Mouse (Mus musculus) brain, embryonic 14.5 days (tissue): ENCODE data around the gene Uck2.

Experiments used
- CTCF ChIP-seq: fragments of 200-500 bp; IDR thresholded peaks from 2 replicates; pipeline ENCODE4 v1.5.1; 2012; ENCODE audit warnings: inconsistent platforms, mild to moderate bottlenecking, moderate library complexity, borderline replicate concordance; ENCODE audit not compliant: insufficient read depth, insufficient read length; ENCODE audit errors: extremely low read depth
- POLR2A ChIP-seq: fragments of 200-500 bp; IDR thresholded peaks from 2 replicates; pipeline ENCODE4 v1.6.1; 2012; ENCODE audit warnings: mild to moderate bottlenecking, inconsistent platforms, borderline replicate concordance; ENCODE audit not compliant: poor library complexity, insufficient read depth, insufficient read length, severe bottlenecking; ENCODE audit errors: extremely low read depth

DNA sequence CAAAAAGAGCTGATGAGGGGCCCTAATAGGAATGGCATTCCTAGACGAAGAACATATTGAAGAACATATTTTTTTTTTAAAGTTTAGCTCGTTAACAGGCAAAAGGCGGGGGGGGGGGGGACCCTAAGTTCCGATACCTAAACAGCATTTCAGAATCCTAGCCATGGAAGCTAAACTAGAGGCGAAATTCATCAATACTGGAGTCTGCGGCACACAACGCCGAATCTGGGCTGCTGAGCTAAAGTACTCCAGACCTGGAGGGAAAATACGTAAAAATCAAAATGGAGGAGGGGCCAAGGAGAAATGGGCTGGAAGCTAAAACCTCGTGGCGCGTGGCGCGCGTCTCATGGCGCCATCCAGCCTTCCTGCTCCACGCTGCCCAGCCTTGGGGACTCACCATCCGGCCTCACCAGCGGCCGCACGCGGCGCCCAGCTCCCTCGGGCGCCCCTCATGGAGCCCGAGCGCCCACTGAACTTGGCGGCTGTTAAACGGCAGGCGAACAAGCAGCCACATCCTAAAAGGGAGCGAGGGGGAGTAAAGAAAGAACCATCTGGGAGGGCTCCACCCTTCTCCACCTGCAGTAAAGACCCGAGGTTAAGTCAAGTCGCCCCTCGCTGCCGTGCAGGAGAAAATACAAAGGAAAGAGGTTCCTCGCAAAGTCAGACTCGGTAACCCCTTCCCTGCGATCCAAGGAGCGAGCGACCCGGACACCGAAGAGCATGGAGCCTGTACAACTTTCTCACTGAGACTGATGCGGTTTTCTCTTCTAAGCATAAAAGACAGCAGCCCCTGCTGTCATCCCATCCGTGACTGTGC is 1.5 kb downstream of the Uck2 start:
- TF ChIP-seq CTCF (no peak), POLR2A (peak; percentile 66; the same call in 1 of the 2 replicates)
